Mouse (Mus musculus): ENCODE measurements at regions not wholly inside any gene's neighbourhood (a gene's known extent, or its start where the extent isn't known, plus 50 kb on each side); places are given as distances from the start of the nearest gene placed in this dataset.

- no peak for DNase-seq (ENCODE audit: low spot score)
These were observed 104.2 kb upstream of the Bcl6 start for GRCm38 (mm10) chr16:24092616-24093525.

- no peak for DNase-seq (ENCODE audit: low spot score)
These were observed 103.5 kb upstream of the Bcl6 start for GRCm38 (mm10) chr16:24092136-24092535.

GRCm38 (mm10) chr16:24090981-24091380, 102.3 kb upstream of the Bcl6 start:
- no peak for DNase-seq (ENCODE audit: low spot score)

GRCm38 (mm10) chr16:24089840-24090762, 101.4 kb upstream of the Bcl6 start:
- no peak for DNase-seq (ENCODE audit: low spot score)

- DNase-seq (ENCODE audit: low spot score) = no peak
These were observed 95.3 kb upstream of the Bcl6 start for GRCm38 (mm10) chr16:24083966-24084365.

- no peak for DNase-seq (ENCODE audit: low spot score)
These were observed 91.8 kb upstream of the Bcl6 start for GRCm38 (mm10) chr16:24080471-24080870.

GRCm38 (mm10) chr16:24078622-24079021, 90.0 kb upstream of the Bcl6 start:
- no peak for DNase-seq (ENCODE audit: low spot score)

- DNase-seq (ENCODE audit: low spot score) = no peak
These were observed 88.8 kb upstream of the Bcl6 start for GRCm38 (mm10) chr16:24077428-24077827.

GRCm38 (mm10) chr16:24076799-24077136, 88.1 kb upstream of the Bcl6 start:
- DNase-seq (ENCODE audit: low spot score) = no peak

GRCm38 (mm10) chr16:24076109-24076798, 87.6 kb upstream of the Bcl6 start:
- DNase-seq (ENCODE audit: low spot score) = peak; percentile 10

GRCm38 (mm10) chr16:24073613-24074244, 85.1 kb upstream of the Bcl6 start:
- DNase-seq (ENCODE audit: low spot score) = no peak

GRCm38 (mm10) chr16:24073065-24073464, 84.4 kb upstream of the Bcl6 start:
- no peak for DNase-seq (ENCODE audit: low spot score)

GRCm38 (mm10) chr16:24069411-24069810, 80.8 kb upstream of the Bcl6 start:
- no peak for DNase-seq (ENCODE audit: low spot score)

- DNase-seq (ENCODE audit: low spot score) = no peak
These were observed 79.7 kb upstream of the Bcl6 start for GRCm38 (mm10) chr16:24068250-24068813.

GRCm38 (mm10) chr16:24062314-24062713, 73.7 kb upstream of the Bcl6 start:
- DNase-seq (ENCODE audit: low spot score) = no peak

- no peak for DNase-seq (ENCODE audit: low spot score)
These were observed 72.8 kb upstream of the Bcl6 start for GRCm38 (mm10) chr16:24061496-24061895.

- no peak for DNase-seq (ENCODE audit: low spot score)
These were observed 70.5 kb upstream of the Bcl6 start for GRCm38 (mm10) chr16:24059090-24059600.

GRCm38 (mm10) chr16:24056885-24057531, 68.4 kb upstream of the Bcl6 start:
- no peak for DNase-seq (ENCODE audit: low spot score)

- no peak for DNase-seq (ENCODE audit: low spot score)
These were observed 67.7 kb upstream of the Bcl6 start for GRCm38 (mm10) chr16:24056123-24056884.

GRCm38 (mm10) chr16:24054293-24054692, 65.6 kb upstream of the Bcl6 start:
- DNase-seq (ENCODE audit: low spot score) = no peak
